Mouse (Mus musculus): ENCODE data around the gene Ccdc34.

Gene Ccdc34

GRCm38 (mm10) chr2:109996411-109996810 lies 21.2 kb upstream of the Ccdc34 start:
- no peak for DNase-seq (ENCODE audit: low spot score)

- no peak for DNase-seq (ENCODE audit: low spot score)
These were observed 12.9 kb upstream of the Ccdc34 start for GRCm38 (mm10) chr2:110004668-110005067.

- DNase-seq (ENCODE audit: low spot score), result no peak
These were observed 12.5 kb upstream of the Ccdc34 start for GRCm38 (mm10) chr2:110005164-110005563.

- DNase-seq (ENCODE audit: low spot score), result no peak
These were observed 11.9 kb upstream of the Ccdc34 start for GRCm38 (mm10) chr2:110005596-110006239.

- DNase-seq (ENCODE audit: low spot score), result no peak
These were observed 10.0 kb upstream of the Ccdc34 start for GRCm38 (mm10) chr2:110007423-110008267.

GRCm38 (mm10) chr2:110009449-110009848 lies 8.2 kb upstream of the Ccdc34 start:
- no peak for DNase-seq (ENCODE audit: low spot score)

- no peak for DNase-seq (ENCODE audit: low spot score)
These were observed 5.4 kb upstream of the Ccdc34 start for GRCm38 (mm10) chr2:110012184-110012725.

- no peak for DNase-seq (ENCODE audit: low spot score)
These were observed 530 bp upstream of the Ccdc34 start for GRCm38 (mm10) chr2:110017087-110017486.

- DNase-seq (ENCODE audit: low spot score), result no peak
These were observed 2.0 kb downstream of the Ccdc34 start for GRCm38 (mm10) chr2:110019656-110020055.

GRCm38 (mm10) chr2:110020430-110020829 lies 2.8 kb downstream of the Ccdc34 start:
- no peak for DNase-seq (ENCODE audit: low spot score)

- no peak for DNase-seq (ENCODE audit: low spot score)
These were observed 18.6 kb downstream of the Ccdc34 start for GRCm38 (mm10) chr2:110036265-110036664.

GRCm38 (mm10) chr2:110036665-110037064 lies 19.0 kb downstream of the Ccdc34 start:
- DNase-seq (ENCODE audit: low spot score), result no peak

GRCm38 (mm10) chr2:110037221-110037620 lies 19.6 kb downstream of the Ccdc34 start:
- DNase-seq (ENCODE audit: low spot score), result no peak

- no peak for DNase-seq (ENCODE audit: low spot score)
These were observed 20.7 kb downstream of the Ccdc34 start for GRCm38 (mm10) chr2:110038341-110038740.

- no peak for DNase-seq (ENCODE audit: low spot score)
These were observed 25.5 kb downstream of the Ccdc34 start for GRCm38 (mm10) chr2:110042861-110043760.

- no peak for DNase-seq (ENCODE audit: low spot score)
These were observed 40.8 kb downstream of the Ccdc34 start for GRCm38 (mm10) chr2:110058424-110058823.

GRCm38 (mm10) chr2:110063131-110063530 lies 45.5 kb downstream of the Ccdc34 start:
- no peak for DNase-seq (ENCODE audit: low spot score)

- DNase-seq (ENCODE audit: low spot score), result no peak
These were observed 51.3 kb downstream of the Ccdc34 start for GRCm38 (mm10) chr2:110068916-110069315.

GRCm38 (mm10) chr2:110073023-110073422 lies 55.4 kb downstream of the Ccdc34 start:
- no peak for DNase-seq (ENCODE audit: low spot score)

GRCm38 (mm10) chr2:110074646-110075452 lies 57.2 kb downstream of the Ccdc34 start:
- DNase-seq (ENCODE audit: low spot score), result no peak

- DNase-seq (ENCODE audit: low spot score), result no peak
These were observed 59.6 kb downstream of the Ccdc34 start for GRCm38 (mm10) chr2:110077240-110077639.
